Mouse (Mus musculus): ENCODE data around the gene Runx1.

DNA sequence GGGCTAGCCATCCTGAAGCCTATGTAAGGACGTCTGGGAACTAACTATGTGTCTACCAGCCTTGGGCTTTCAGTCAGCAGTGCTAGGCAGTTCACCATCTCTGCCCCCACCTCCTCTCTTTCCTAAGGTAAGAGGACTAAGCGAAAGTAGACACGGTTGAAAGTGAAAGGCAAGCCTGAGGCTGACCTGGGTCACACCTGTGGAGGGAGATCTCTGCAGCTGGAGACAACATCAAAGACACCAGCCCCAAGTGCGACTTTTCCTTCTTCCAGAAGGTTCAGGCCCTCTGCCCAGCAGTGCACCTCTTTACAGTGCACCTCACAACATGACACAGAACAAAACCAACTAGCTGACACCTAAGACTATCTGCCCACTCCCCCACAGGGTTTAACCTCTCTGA, 82.2 kb downstream of the Runx1 start:
- TF ChIP-seq CTCF (IDR thresholded peaks at IDR 0.05; ENCODE audit: low read depth), result no peak
- TF ChIP-seq EP300 (optimal IDR thresholded peaks at IDR 0.05), result no peak

All from stomach, postnatal 0 days (tissue).